Mouse (Mus musculus) liver, adult (tissue): ENCODE measurements around the gene Fntb.

Experiments used
- GATA4 ChIP-seq: IDR thresholded peaks from 2 replicates; pipeline ENCODE4 v1.6.1; 2014; ENCODE audit warnings: mild to moderate bottlenecking, low read length; ENCODE audit not compliant: insufficient replicate concordance

Gene Fntb

GRCm38 (mm10) chr12:76936211-76936610, 170.8 kb downstream of the Fntb start:
- no peak for TF ChIP-seq GATA4

DNA sequence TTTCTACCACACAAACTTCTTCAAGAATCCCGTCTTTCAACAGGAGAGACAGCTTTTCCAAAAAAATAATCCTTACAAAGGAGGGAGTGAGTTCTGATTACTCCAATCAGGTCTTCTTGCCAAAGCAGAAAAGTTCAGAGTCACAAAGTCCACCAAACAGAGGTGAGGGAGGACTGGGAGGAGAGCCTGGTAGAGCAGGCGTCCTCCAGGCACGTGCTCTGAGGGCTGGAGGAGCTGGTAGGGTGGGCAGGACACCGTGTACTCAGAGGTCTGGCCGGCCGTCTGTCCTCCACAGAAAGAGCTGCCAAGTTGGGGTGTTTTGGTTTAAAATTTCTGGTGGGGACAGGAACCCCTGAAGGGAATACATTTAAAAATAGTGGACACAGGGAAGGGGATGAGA, 172.6 kb downstream of the Fntb start:
- no peak for TF ChIP-seq GATA4

DNA sequence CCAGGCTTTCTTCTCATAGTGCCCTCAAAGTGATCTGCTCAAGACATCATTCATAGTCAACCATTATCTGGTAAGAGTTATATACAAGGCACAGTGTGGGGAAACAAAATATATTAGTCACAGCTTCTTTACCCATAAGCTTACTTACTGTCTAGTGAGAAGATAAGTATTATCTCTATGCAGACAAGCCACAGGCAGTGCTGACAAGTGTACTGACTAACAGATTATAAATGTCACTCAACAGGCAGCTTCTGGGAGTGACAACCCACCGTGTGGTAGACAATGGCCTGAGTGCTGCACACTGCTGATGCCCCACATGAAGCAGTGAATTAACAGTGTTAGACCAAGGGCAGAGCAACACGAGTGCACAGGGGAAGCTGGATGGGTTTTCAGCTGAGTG, 176.1 kb downstream of the Fntb start:
- TF ChIP-seq GATA4: no peak

- TF ChIP-seq GATA4: no peak
Observed at GRCm38 (mm10) chr12:76942476-76942875, 177.1 kb downstream of the Fntb start.

- TF ChIP-seq GATA4: no peak
Observed at GRCm38 (mm10) chr12:76943046-76943445, 177.7 kb downstream of the Fntb start.

GRCm38 (mm10) chr12:76943466-76943865, 178.1 kb downstream of the Fntb start:
- TF ChIP-seq GATA4: no peak

DNA sequence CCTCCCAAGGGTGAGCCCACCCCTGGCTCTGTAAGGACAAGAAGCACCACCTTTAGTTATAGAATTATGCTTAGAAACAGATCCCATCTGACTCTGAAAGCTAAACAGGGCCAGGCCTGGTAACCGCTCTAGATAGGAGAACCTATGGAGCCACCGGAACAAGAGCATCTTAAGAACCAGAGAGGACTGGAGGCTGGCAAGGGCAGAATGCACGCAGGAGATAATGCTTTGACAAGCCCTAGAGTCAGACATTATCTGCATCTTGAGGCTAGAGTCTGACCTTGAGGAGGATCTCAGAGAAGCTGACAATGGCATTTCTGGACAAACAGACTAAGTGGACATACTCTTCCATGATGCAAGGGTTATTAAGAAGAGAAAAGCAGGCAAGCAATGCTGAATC, 182.1 kb downstream of the Fntb start:
- TF ChIP-seq GATA4: no peak

- TF ChIP-seq GATA4: no peak
Observed at GRCm38 (mm10) chr12:76948185-76948584, 182.8 kb downstream of the Fntb start.

DNA sequence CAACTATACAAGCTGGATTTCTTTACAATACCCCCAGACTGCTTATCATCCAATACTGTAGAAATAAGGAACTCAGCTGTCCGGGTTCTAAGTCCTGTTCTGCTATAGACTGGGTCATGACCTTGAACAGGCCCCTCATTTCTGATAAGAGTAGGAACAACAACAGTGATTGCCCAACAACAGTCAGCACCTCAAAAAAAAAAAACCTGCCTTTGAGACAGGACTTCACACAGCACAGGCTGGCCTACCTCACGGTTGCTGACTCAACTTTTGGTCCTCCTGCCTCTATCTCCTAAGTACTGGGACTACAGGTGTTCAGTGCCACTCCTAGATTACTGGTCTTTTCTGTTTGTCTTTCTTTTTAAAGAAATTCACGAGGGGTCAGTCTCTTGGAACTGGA, 183.4 kb downstream of the Fntb start:
- no peak for TF ChIP-seq GATA4

GRCm38 (mm10) chr12:76950330-76950729, 184.9 kb downstream of the Fntb start:
- TF ChIP-seq GATA4: no peak

- TF ChIP-seq GATA4: no peak
Observed at GRCm38 (mm10) chr12:76953750-76954363, 188.5 kb downstream of the Fntb start.

DNA sequence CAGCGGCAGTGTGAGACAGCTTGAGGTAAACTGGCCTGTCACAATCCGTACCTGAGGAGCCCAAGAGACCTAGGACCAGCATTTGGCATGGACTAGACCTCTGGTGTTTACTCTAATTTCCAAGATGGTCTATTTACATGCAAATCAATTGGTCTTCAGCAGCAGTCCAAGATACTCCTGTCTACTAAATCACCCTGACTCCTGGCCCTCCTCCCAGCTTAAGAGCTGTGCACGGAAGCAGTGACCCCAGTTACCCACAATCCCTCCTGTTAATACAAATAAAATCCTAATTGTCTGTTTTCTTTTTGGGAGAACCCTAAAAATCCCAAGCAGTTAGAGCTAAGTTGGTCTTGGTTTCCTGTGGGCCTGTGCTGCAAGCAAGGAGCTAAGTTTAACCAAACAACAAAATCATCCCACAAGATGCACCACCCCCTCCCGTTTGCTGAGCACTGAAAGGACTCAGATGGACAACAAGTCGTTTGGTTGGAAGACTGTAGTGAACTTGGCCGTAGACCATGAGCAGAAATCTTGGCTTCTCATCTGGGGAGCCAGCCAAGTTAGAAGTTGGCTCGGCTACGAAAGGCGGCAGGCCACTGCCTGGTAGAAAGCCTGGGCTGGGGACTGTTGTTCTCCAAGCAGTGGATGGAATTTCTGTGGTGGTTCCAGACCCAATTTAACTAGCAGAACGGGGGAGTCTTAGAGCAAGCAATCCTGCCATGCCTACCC, 189.5 kb downstream of the Fntb start:
- no peak for TF ChIP-seq GATA4

DNA sequence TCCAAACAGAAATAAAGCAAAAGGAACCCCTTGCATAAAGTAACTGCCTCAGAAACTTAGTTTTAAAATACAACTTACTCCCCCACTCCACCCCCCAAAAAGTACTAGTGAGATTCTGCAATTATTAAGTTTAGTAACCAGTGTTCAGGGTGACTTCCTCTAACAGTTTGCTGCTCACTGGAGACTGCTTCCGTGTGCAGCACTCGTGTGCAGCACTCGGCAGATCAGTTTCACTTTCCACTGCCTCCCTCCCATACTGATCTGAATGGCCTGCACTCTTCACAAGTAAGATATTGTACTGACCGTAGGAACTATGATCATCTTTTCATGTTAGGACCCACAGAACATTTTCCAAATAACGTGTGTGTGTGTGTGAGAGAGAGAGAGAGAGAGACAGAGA, 192.3 kb downstream of the Fntb start:
- no peak for TF ChIP-seq GATA4

DNA sequence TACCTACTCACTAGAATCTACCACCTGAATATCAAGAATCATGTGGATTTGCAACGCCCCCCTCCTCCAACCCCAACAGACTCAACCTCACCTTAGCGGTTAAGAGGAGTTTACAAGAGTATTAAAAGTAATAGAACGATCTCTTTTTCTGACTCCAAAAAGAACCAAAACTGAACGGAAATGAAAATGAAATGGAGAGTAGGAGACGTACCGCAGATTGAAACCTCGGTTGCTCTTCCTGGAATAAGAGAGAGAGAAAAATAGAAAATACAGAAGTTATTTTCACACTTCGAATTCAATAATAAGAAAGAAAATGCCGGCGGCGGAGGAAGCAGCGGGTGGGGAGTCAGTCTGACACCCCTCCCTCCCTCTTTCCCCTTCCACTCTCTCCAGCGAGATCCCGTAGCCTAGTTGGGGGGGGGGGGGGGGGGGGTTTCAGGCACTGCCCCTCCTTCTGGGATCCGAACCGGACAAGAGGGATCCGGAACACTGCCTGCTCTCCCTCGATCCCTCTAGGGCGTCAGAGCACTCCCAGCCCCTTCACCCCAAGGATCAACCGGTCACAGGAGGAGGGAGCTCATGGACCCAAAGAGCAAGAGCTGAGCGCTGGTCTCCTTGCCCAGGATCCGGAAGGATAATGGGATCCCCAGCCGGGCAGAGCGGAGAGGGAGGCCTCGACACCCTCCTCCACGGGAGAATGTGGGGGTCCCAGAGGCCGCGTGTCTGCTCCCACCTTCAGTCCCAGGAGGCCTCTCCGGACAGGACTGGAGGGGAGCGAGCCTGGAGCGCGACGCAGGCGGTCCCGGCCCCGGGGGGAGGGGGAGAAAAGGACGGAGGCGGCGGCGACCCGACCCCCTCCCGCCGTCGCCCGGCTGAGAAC, 195.9 kb downstream of the Fntb start:
- TF ChIP-seq GATA4: no peak

DNA sequence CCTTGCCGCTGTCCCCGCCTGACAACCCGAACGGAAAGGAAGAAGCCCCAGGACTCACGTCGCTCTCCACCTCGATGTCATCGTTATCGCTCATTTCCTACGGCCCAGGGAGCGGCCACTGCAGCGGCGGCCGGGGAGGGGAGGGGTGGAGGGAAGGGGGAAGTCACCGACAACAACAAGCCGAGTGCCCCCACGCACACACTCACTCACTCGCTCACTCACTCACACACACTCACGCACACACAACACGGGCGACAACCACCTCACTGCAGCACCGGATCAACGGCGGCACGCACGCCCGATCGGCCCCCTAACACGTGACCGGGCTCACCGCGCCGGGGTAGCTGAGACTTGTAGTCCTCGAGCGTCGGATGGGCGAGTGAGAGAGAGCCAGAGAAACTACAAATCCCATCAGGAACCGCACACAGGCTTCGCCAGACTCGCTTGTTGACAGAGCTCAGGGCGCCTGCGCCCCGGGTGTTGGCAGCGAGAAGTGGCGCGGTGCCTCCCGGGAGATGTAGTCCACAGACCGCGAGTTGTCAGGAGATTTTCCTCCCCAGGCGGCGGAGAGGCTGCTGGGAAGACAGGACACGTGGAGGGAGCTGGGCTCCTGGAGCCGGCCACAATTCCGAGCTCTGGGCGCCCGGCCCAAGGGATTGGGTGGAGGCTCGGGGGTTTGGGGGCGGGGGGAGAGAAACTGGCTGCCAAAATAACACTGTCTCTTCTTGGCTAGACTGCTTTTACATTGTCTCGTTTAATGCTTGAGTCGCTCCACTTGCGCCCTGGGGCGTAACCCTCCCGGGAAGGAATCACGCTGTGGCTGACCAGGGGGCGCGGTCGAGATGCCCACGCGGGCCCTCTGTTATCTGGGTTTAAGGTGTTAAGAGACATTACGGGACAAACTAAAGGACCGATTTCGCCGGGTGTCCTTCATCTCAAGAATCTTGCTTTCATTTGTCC, 196.8 kb downstream of the Fntb start, which contains the start of gene Max:
Max (minus strand) TSS at position 270 of the 960 bp plus-strand sequence.
- TF ChIP-seq GATA4: no peak
